Mouse (Mus musculus) embryonic fibroblast, embryonic 13.5 days (primary cell): ENCODE data around the gene Rreb1.

ENCODE experiments used
- CTCF ChIP-seq: IDR thresholded peaks from 2 replicates; pipeline ENCODE4 v1.5.1; 2011; ENCODE audit warnings: mild to moderate bottlenecking, control low read depth, low read length, moderate library complexity, borderline replicate concordance; ENCODE audit not compliant: insufficient read depth
- POLR2A ChIP-seq: IDR thresholded peaks from 2 replicates; pipeline ENCODE4 v1.6.1; 2011; ENCODE audit warnings: low read depth, mild to moderate bottlenecking, control low read depth, low read length, moderate library complexity

DNA sequence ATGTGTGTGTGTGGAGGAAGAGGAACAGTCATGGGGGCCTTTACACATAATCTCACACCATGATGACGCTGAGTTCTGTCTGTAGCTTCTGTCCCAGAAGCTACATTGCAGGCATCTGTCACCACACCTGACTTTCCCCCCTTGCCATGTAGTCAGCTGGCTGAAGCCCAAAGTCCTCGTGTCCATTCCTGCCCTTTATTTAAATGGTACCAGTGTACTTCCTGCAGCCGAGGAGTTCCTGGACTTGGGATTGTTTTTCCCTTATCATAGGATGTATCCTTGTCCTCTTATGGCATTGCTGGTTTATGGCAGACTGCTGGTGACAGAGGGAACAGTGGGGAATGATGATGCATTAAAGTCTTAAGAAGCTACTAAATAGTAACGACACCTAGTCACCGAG, 120.6 kb downstream of the Rreb1 start:
- TF ChIP-seq CTCF (no peak), POLR2A (no peak)
